Mouse (Mus musculus): ENCODE results near the gene Gm5935. TPM values are rescaled to one million over a fixed set of nuclear protein-coding genes. Genes with fewer than 3 reads are reported as not detected.
"Not testable (repeated sequence)": the region's sequence is repeated elsewhere in the genome, so short reads cannot be mapped to it uniquely, and the experiment has no call there.

The Gm5935 gene
- total RNA-seq (2021) = not detected

GRCm38 (mm10) chrX:24775064-24775463, at the start of gene Gm5935:
Gene Gm5935 (minus strand): TSS chrX:24775164.
- DNase-seq = not testable (repeated sequence)

Other genes starting within 250 kb of the Gm5935 start
- gene Gm4297, start 200.3 kb downstream of the Gm5935 start, total RNA-seq (2021) = not detected

All from layer of hippocampus, postnatal 36 days (tissue).